Mouse (Mus musculus) thymus, postnatal 25 days (tissue): ENCODE results near the gene Wipi1.

Experiments
- DNase-seq: peaks from one replicate; pipeline ENCODE4 v3.0.0; 2022

Gene Wipi1

GRCm38 (mm10) chr11:109616766-109617165 is 5.0 kb upstream of the Wipi1 start:
- no peak for DNase-seq

- no peak for DNase-seq
Measured at GRCm38 (mm10) chr11:109616352-109616751, 4.6 kb upstream of the Wipi1 start.

GRCm38 (mm10) chr11:109615286-109615685 is 3.5 kb upstream of the Wipi1 start:
- no peak for DNase-seq

- DNase-seq: no peak
Measured at GRCm38 (mm10) chr11:109612871-109613529, 1.2 kb upstream of the Wipi1 start.

- no peak for DNase-seq
Measured at GRCm38 (mm10) chr11:109610795-109611302, 918 bp downstream of the Wipi1 start.

GRCm38 (mm10) chr11:109610046-109610794 is 1.5 kb downstream of the Wipi1 start:
- no peak for DNase-seq

- DNase-seq: no peak
Measured at GRCm38 (mm10) chr11:109608976-109609625, 2.7 kb downstream of the Wipi1 start.

- DNase-seq: no peak
Measured at GRCm38 (mm10) chr11:109607600-109607999, 4.2 kb downstream of the Wipi1 start.

- DNase-seq: no peak
Measured at GRCm38 (mm10) chr11:109598778-109599570, 12.8 kb downstream of the Wipi1 start.

- no peak for DNase-seq
Measured at GRCm38 (mm10) chr11:109594761-109595160, 17.0 kb downstream of the Wipi1 start.

GRCm38 (mm10) chr11:109593200-109593981 is 18.4 kb downstream of the Wipi1 start:
- DNase-seq: no peak

GRCm38 (mm10) chr11:109591511-109591910 is 20.3 kb downstream of the Wipi1 start:
- DNase-seq: peak; percentile 22

- no peak for DNase-seq
Measured at GRCm38 (mm10) chr11:109590012-109590411, 21.8 kb downstream of the Wipi1 start.

- DNase-seq: peak; percentile 26
Measured at GRCm38 (mm10) chr11:109587638-109588374, 24.0 kb downstream of the Wipi1 start.

- no peak for DNase-seq
Measured at GRCm38 (mm10) chr11:109587019-109587418, 24.7 kb downstream of the Wipi1 start.

GRCm38 (mm10) chr11:109586424-109586823 is 25.3 kb downstream of the Wipi1 start:
- no peak for DNase-seq

GRCm38 (mm10) chr11:109584843-109585713 is 26.7 kb downstream of the Wipi1 start:
- DNase-seq: peak; percentile 81

- DNase-seq: no peak
Measured at GRCm38 (mm10) chr11:109583986-109584385, 27.8 kb downstream of the Wipi1 start.

GRCm38 (mm10) chr11:109579999-109580398 is 31.8 kb downstream of the Wipi1 start:
- DNase-seq: no peak

GRCm38 (mm10) chr11:109578536-109578935 is 33.2 kb downstream of the Wipi1 start:
- DNase-seq: no peak
